Mouse (Mus musculus) C2C12 (cell line): Measurements from ENCODE around the gene Fnip1. TPM values are rescaled to one million over a fixed set of nuclear protein-coding genes. Genes with fewer than 3 reads are reported as not detected.

Experiments used
- H3K27me3 ChIP-seq: one replicate; pipeline ENCODE4 v1.6.1; 2011; ENCODE audit not compliant: control insufficient read depth, insufficient read depth, insufficient read length
- H3K36me3 ChIP-seq: one replicate; pipeline ENCODE4 v1.6.1; 2011; ENCODE audit not compliant: control insufficient read depth, insufficient read depth
- H3K4me3 ChIP-seq: one replicate; pipeline ENCODE4 v1.5.1; 2011; ENCODE audit warnings: mild to moderate bottlenecking, control low read depth; ENCODE audit not compliant: poor library complexity, insufficient read depth, severe bottlenecking
- H3K79me2 ChIP-seq: one replicate; pipeline ENCODE4 v1.6.1; 2011; ENCODE audit not compliant: control insufficient read depth, insufficient read depth
- H3K79me3 ChIP-seq: one replicate; pipeline ENCODE4 v1.6.1; 2011; ENCODE audit warnings: low read depth, control low read depth
- H3ac ChIP-seq: one replicate; pipeline ENCODE3; 2011; ENCODE audit warnings: low read depth; ENCODE audit not compliant: control insufficient read depth, insufficient read length
- CEBPB ChIP-seq: IDR thresholded peaks from one replicate; pipeline ENCODE4 v1.6.1; 2011; ENCODE audit warnings: low read depth, mild to moderate bottlenecking, control low read depth, moderate library complexity
- CTCF ChIP-seq: IDR thresholded peaks from one replicate; pipeline ENCODE4 v1.5.1; 2011; ENCODE audit not compliant: control insufficient read depth, insufficient read depth, insufficient read length
- FOSL1 ChIP-seq: IDR thresholded peaks from one replicate; pipeline ENCODE4 v1.8.0; 2011; ENCODE audit warnings: mild to moderate bottlenecking, low read length; ENCODE audit not compliant: poor library complexity, insufficient read depth, severe bottlenecking
- MAX ChIP-seq: IDR thresholded peaks from one replicate; pipeline ENCODE4 v1.6.1; 2011; ENCODE audit warnings: mild to moderate bottlenecking, control low read depth
- MYOD1 ChIP-seq: IDR thresholded peaks from one replicate; pipeline ENCODE4 v1.6.1; 2011; ENCODE audit warnings: low read depth; ENCODE audit not compliant: control insufficient read depth, insufficient read length
- MYOG ChIP-seq: IDR thresholded peaks from one replicate; pipeline ENCODE4 v1.6.1; 2011; ENCODE audit not compliant: control insufficient read depth, insufficient read length; ENCODE audit errors: extremely low read depth
- USF1 ChIP-seq: IDR thresholded peaks from one replicate; pipeline ENCODE4 v1.6.1; 2011; ENCODE audit warnings: low read depth, mild to moderate bottlenecking, control low read depth, moderate library complexity
- polyA plus RNA-seq: library from polyadenylated mRNA; unstranded; fragments of >200 nt; fragmentation: generic; extraction: Trizol; gene quantifications from one replicate; pipeline ENCODE4 v1.2.1, GENCODE M21; 2012; ENCODE audit warnings: missing spikeins

The Fnip1 gene
- polyA plus RNA-seq, 1 experiment: 2.6 TPM

DNA sequence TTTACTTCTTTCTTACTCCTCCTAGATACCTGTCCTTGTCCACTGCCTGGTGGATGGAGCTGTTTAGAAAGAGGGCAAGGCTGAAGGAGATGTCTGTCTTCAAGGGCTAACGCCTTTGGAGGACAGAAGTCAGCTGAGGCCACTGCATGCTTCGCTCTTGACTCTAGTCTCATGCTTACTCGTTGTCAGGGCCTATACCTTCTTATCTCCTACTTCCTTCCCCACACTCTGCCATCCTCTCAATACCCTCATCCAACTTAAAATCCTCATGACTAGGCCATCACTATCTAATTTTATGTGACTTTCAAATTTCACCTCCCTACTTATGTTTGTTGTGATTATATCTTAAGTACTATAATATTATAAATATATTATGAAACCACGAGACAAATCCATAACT is 33.1 kb upstream of the Fnip1 start:
- Histone ChIP-seq H3K4me3 (no peak overlapping the region), H3ac (no peak overlapping the region), H3K79me3 (no peaks in the 10 kb centered on the region), H3K36me3 (no peaks in the 10 kb centered on the region), H3K27me3 (no peaks in the 10 kb centered on the region), H3K79me2 (no peaks in the 10 kb centered on the region)
- TF ChIP-seq FOSL1 (no peak), CEBPB (no peak), MYOD1 (no peak), CTCF (no peak), USF1 (no peak), MAX (no peak)

GRCm38 (mm10) chr11:54406930-54407546 is 31.0 kb upstream of the Fnip1 start:
- Histone ChIP-seq H3ac (no peak overlapping the region), H3K79me2 (no peaks in the 10 kb centered on the region), H3K4me3 (no peak overlapping the region), H3K27me3 (no peaks in the 10 kb centered on the region), H3K79me3 (no peaks in the 10 kb centered on the region), H3K36me3 (no peaks in the 10 kb centered on the region)
- TF ChIP-seq MYOD1 (no peak), FOSL1 (no peak), USF1 (no peak), MYOG (no peak), MAX (no peak), CTCF (no peak), CEBPB (no peak)

DNA sequence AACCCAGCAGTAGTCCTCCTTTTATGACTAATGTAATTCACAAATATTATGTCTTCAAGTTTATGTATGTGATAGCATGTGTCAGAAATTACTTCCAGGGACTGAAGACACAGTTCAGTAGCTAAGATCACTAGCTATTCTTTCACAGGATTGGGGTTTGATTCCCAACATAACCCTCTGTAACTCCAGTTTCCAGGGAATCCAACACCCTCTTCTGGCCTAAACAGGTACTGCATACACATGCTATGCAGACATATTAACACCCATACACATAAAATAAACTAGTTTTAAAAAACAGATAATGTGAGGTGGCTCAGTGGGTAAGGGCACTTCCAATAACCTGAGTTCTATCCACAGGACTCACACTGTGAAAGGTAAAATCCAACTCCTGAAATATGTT is 27.4 kb upstream of the Fnip1 start:
- Histone ChIP-seq H3K4me3 (no peak overlapping the region), H3K36me3 (no peaks in the 10 kb centered on the region), H3K79me2 (no peaks in the 10 kb centered on the region), H3ac (no peak overlapping the region), H3K27me3 (no peaks in the 10 kb centered on the region), H3K79me3 (no peaks in the 10 kb centered on the region)
- TF ChIP-seq MYOG: no peak
- no peak for TF ChIP-seq USF1
- TF ChIP-seq CEBPB: no peak
- TF ChIP-seq MAX: no peak
- TF ChIP-seq FOSL1: no peak
- no peak for TF ChIP-seq MYOD1
- TF ChIP-seq CTCF: no peak

DNA sequence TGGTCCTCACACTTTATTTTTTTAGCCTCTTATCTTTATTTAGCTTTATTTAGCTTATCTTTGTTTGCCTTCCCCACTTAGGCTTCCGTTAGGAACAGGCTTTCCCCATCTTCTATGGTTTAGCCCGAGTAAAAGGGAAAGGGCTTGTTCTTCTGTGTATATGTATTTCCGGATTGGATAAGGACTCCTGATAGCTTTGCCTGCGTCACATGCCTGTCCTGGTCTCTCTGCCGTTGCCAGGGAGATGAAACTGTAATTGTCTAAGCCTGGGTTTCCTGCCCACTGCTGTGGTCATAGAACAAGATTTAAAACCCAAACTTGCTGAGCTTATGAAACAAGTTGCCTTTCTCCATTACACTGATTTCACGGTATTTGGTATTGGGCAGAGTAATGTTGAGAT is 25.0 kb upstream of the Fnip1 start:
- Histone ChIP-seq H3K4me3 (no peak overlapping the region), H3K27me3 (no peaks in the 10 kb centered on the region), H3K79me2 (no peaks in the 10 kb centered on the region), H3ac (no peak overlapping the region), H3K36me3 (no peaks in the 10 kb centered on the region), H3K79me3 (no peaks in the 10 kb centered on the region)
- TF ChIP-seq USF1: peak; percentile 66
- TF ChIP-seq MAX: no peak

DNA sequence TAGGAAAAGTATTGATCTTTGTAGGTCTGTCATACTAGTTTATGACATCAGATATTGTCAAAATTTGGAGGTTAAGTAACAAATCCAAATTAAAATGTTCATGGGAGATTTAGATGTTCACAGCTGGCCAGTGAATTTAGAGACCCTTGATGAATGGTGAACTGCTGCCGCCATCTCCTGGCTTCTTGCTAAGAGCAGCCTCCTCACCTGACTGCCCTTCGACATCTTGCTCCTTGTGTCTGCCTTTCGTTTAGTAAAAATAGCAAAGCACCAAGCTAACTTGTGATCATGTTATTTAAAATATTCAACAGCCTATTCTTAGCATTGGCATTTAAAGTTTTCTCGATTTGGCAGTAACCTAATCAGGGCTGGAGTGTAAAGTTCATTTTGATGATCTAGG is 15.0 kb upstream of the Fnip1 start:
- Histone ChIP-seq H3ac (no peak overlapping the region), H3K27me3 (peaks cover 8% of the 10 kb centered on the region), H3K4me3 (no peak overlapping the region), H3K79me3 (no peaks in the 10 kb centered on the region), H3K79me2 (no peaks in the 10 kb centered on the region), H3K36me3 (no peaks in the 10 kb centered on the region)
- no peak for TF ChIP-seq CTCF
- no peak for TF ChIP-seq MYOG
- TF ChIP-seq USF1: no peak
- no peak for TF ChIP-seq CEBPB
- TF ChIP-seq FOSL1: no peak
- TF ChIP-seq MAX: no peak
- no peak for TF ChIP-seq MYOD1

- H3K79me2 ChIP-seq: no peaks in the 10 kb centered on the region
- H3K4me3 ChIP-seq: no peak overlapping the region
- peaks cover 14% of the 10 kb centered on the region for H3K27me3 ChIP-seq
- H3ac ChIP-seq: no peak overlapping the region
- TF ChIP-seq FOSL1 (no peak), USF1 (no peak), CTCF (no peak), MYOG (no peak), MAX (no peak), CEBPB (no peak), MYOD1 (no peak)
- no peaks in the 10 kb centered on the region for H3K79me3 ChIP-seq
- H3K36me3 ChIP-seq: no peaks in the 10 kb centered on the region
These were observed 11.7 kb upstream of the Fnip1 start for GRCm38 (mm10) chr11:54426267-54426666.
